Mouse (Mus musculus) CH12.LX (cell line): ENCODE results near the gene Fam19a1.

Experiments used
- CHD2 ChIP-seq: IDR thresholded peaks from 2 replicates; pipeline ENCODE4 v1.6.1; 2011; ENCODE audit warnings: low read length, improper control_type of control experiment
- CTCF ChIP-seq, 2 experiments: IDR thresholded peaks in 1 of 2; conservative IDR thresholded peaks in 1 of 2; 2 replicates each; pipeline ENCODE4 v1.5.1; 2011 to 2012; ENCODE audit warnings: low read depth in 2 of 2, low read length in 2 of 2, improper control_type of control experiment in 1 of 2, inconsistent platforms in 1 of 2, mild to moderate bottlenecking in 1 of 2, moderate library complexity in 1 of 2
- E2F4 ChIP-seq: IDR thresholded peaks from 2 replicates; pipeline ENCODE4 v1.6.1; 2011; ENCODE audit warnings: low read depth, low read length, improper control_type of control experiment; ENCODE audit not compliant: insufficient replicate concordance
- EP300 ChIP-seq: IDR thresholded peaks from 2 replicates; pipeline ENCODE4 v1.6.1; 2011; ENCODE audit warnings: low read length, improper control_type of control experiment
- KAT2A ChIP-seq: IDR thresholded peaks from 2 replicates; pipeline ENCODE4 v1.6.1; 2012; ENCODE audit warnings: low read length, improper control_type of control experiment, inconsistent platforms; ENCODE audit not compliant: insufficient replicate concordance
- MAFK ChIP-seq: IDR thresholded peaks from 2 replicates; pipeline ENCODE4 v1.6.1; 2011; ENCODE audit warnings: low read length, improper control_type of control experiment; ENCODE audit not compliant: insufficient replicate concordance
- MXI1 ChIP-seq: IDR thresholded peaks from 2 replicates; pipeline ENCODE4 v1.6.1; 2011; ENCODE audit warnings: mild to moderate bottlenecking, low read depth, low read length, improper control_type of control experiment
- POLR2A ChIP-seq: IDR thresholded peaks from 2 replicates; pipeline ENCODE4 v1.6.1; 2011; ENCODE audit warnings: low read depth, mild to moderate bottlenecking, improper control_type of control experiment, low read length
- POLR2AphosphoS2 ChIP-seq: IDR thresholded peaks from 2 replicates; pipeline ENCODE4 v1.6.1; 2011; ENCODE audit warnings: low read depth, low read length, improper control_type of control experiment
- USF1 ChIP-seq: IDR thresholded peaks from 2 replicates; pipeline ENCODE4 v1.6.1; 2014; ENCODE audit warnings: low read depth, mild to moderate bottlenecking, inconsistent platforms, low read length, improper control_type of control experiment
- ZNF384 ChIP-seq: IDR thresholded peaks from 2 replicates; pipeline ENCODE4 v1.6.1; 2012; ENCODE audit warnings: low read depth, low read length, improper control_type of control experiment, inconsistent platforms

GRCm38 (mm10) chr6:96376773-96377172 lies 263.8 kb downstream of the Fam19a1 start:
- TF ChIP-seq CTCF (conservative IDR thresholded peaks at IDR 0.05 in 1 of 2, IDR thresholded peaks at IDR 0.05 in 1 of 2; ENCODE audit: low read depth in 2 of 2, low read length in 2 of 2) (no peak), CHD2 (no peak), KAT2A (no peak), EP300 (no peak), POLR2AphosphoS2 (no peak), MXI1 (no peak), ZNF384 (no peak), POLR2A (no peak), MAFK (no peak), USF1 (no peak), E2F4 (no peak)
